Mouse (Mus musculus): ENCODE measurements around the gene Lmcd1.

DNA sequence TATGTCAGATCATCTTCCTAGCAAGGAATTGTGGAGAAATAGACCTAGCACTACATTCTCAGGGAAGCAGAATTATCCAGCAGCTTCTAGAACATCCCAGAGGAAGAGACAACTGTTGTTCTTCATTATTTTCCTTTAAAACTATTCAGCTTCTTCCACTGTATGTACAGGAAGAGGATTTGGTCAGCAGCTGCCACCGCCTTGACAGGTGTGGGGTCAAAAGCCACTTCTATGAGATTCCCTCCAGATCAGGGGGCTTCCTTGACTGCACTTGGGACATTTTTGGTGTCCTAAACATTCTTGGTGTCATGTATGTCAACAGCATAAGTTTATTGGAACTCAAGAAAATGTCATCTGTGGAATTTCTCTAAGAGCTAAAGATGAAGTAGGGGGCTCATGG lies 5.2 kb downstream of the Lmcd1 start:
- no peak for TF ChIP-seq GATA1 (IDR thresholded peaks at IDR 0.05; ENCODE audit: borderline replicate concordance, low read length)
- no peak for TF ChIP-seq FLI1 (IDR thresholded peaks at IDR 0.05; ENCODE audit: low read length)
